Mouse (Mus musculus) CH12F3 (cell line): Measurements from ENCODE around the gene Olfr800.

Experiments
- in situ Hi-C: fragments of 300-500 bp; cut with MboI; formaldehyde crosslinking; loops from 2 replicates; pipeline ENCODE4 v1.14.3; 2020; ENCODE audit warnings: low sequenced_read_pairs

Olfr800 gene

GRCm38 (mm10) chr10:129657394-129657793, at the start of gene Olfr800:
Gene Olfr800 (plus strand): TSS chr10:129657694.
- in situ Hi-C loops, result no loop called here

- in situ Hi-C loops, result no loop called here
These were observed 45.0 kb upstream of the Olfr800 start, which contains the start of gene Olfr796 for GRCm38 (mm10) chr10:129612470-129612869. Gene Olfr796 (minus strand): TSS chr10:129612570.

- in situ Hi-C loops, result no loop called here
These were observed 35.8 kb upstream of the Olfr800 start for GRCm38 (mm10) chr10:129621724-129622123.

GRCm38 (mm10) chr10:129623251-129623650, 34.2 kb upstream of the Olfr800 start:
- in situ Hi-C loops, result no loop called here

- in situ Hi-C loops, result no loop called here
These were observed 29.7 kb upstream of the Olfr800 start, which contains the start of gene Olfr798 for GRCm38 (mm10) chr10:129627834-129628233. Gene Olfr798 (minus strand): TSS chr10:129627934.

GRCm38 (mm10) chr10:129637184-129637583, 20.3 kb upstream of the Olfr800 start, which contains the start of gene Olfr799:
Gene Olfr799 (plus strand): TSS chr10:129637484.
- in situ Hi-C loops, result no loop called here

GRCm38 (mm10) chr10:129651763-129652162, 5.7 kb upstream of the Olfr800 start:
- in situ Hi-C loops, result no loop called here

GRCm38 (mm10) chr10:129673765-129674164, 16.3 kb downstream of the Olfr800 start, which contains the start of gene Olfr801:
Gene Olfr801 (minus strand): TSS chr10:129673865.
- in situ Hi-C loops, result no loop called here

GRCm38 (mm10) chr10:129688069-129688468, 30.6 kb downstream of the Olfr800 start, which contains the start of gene Olfr802:
Gene Olfr802 (minus strand): TSS chr10:129688169.
- in situ Hi-C loops, result no loop called here

- in situ Hi-C loops, result no loop called here
These were observed 36.7 kb downstream of the Olfr800 start, which contains the start of gene Olfr803 for GRCm38 (mm10) chr10:129694186-129694585. Gene Olfr803 (minus strand): TSS chr10:129694286.

GRCm38 (mm10) chr10:129702910-129703309, 45.4 kb downstream of the Olfr800 start, which contains the start of gene Olfr804:
Gene Olfr804 (plus strand): TSS chr10:129703210.
- in situ Hi-C loops, result no loop called here
